Mouse (Mus musculus) liver, embryonic 11.5 days (tissue): ENCODE results near the gene Tmem104. TPM values are rescaled to one million over a fixed set of nuclear protein-coding genes. Genes with fewer than 3 reads are reported as not detected.

Experiments used
- ATAC-seq: fragments of 200-750 bp; cut with Nextera tagmentation; replicated peaks from 2 replicates; pipeline ENCODE4 v1.8.0; 2017; ENCODE audit warnings: moderate number of reproducible peaks, mild to moderate bottlenecking, moderate TSS enrichment, moderate library complexity; ENCODE audit not compliant: low FRiP score
- DNase-seq: peaks from one replicate; pipeline ENCODE4 v3.0.0-alpha.2; 2017; ENCODE audit warnings: low spot score
- H3K27ac ChIP-seq: fragments of 300-500 bp; sonication (generic); 2 replicates; pipeline ENCODE4 v1.5.1; 2014; ENCODE audit warnings: mild to moderate bottlenecking, low read depth, low read length, control low read depth
- H3K27me3 ChIP-seq: fragments of 300-500 bp; sonication (generic); replicated peaks from 2 replicates; pipeline ENCODE4 v1.6.1; 2014; ENCODE audit warnings: low read length, mixed read lengths; ENCODE audit not compliant: control insufficient read depth, insufficient read depth
- H3K36me3 ChIP-seq: fragments of 300-500 bp; sonication (generic); 2 replicates; pipeline ENCODE4 v1.6.1; 2014; ENCODE audit warnings: mild to moderate bottlenecking, low read length, moderate library complexity, mixed read lengths; ENCODE audit not compliant: control insufficient read depth, insufficient read depth
- H3K4me1 ChIP-seq: fragments of 300-500 bp; sonication (generic); replicated peaks from 2 replicates; pipeline ENCODE4 v1.6.1; 2014; ENCODE audit warnings: low read length, mixed read lengths; ENCODE audit not compliant: control insufficient read depth, insufficient read depth
- H3K4me2 ChIP-seq: fragments of 300-500 bp; sonication (generic); 2 replicates; pipeline ENCODE4 v1.6.1; 2014; ENCODE audit warnings: mild to moderate bottlenecking, control low read depth, moderate library complexity
- H3K4me3 ChIP-seq: fragments of 300-500 bp; sonication (generic); 2 replicates; pipeline ENCODE4 v1.5.1; 2014; ENCODE audit warnings: low read depth, low read length, control low read depth
- H3K9ac ChIP-seq: fragments of 300-500 bp; sonication (generic); 2 replicates; pipeline ENCODE4 v1.6.1; 2014; ENCODE audit warnings: low read depth, low read length, control low read depth
- H3K9me3 ChIP-seq: fragments of 300-500 bp; sonication (generic); 2 replicates; pipeline ENCODE4 v1.6.1; 2016; ENCODE audit warnings: low read length, inconsistent platforms, mixed read lengths; ENCODE audit not compliant: control insufficient read depth
- WGBS: fragments of 180-500 bp; shearing (Covaris S2); extraction: QIAGEN DNeasy Blood & Tissue Kit; methylation state at CpG from one replicate; pipeline ENCODE4 v1.1.7; 2014; 5-methylcytosine and 5-hydroxymethylcytosine counted together
- polyA plus RNA-seq: library from polyadenylated mRNA; unstranded; fragments of >200 nt; fragmentation: Nextera tagmentation; extraction: Ambion mirVana; gene quantifications from 2 replicates; pipeline ENCODE4 v1.2.1, GENCODE M21; 2014

The Tmem104 gene
- polyA plus RNA-seq, 1 experiment from 2014 or later, result 10.8 TPM

DNA sequence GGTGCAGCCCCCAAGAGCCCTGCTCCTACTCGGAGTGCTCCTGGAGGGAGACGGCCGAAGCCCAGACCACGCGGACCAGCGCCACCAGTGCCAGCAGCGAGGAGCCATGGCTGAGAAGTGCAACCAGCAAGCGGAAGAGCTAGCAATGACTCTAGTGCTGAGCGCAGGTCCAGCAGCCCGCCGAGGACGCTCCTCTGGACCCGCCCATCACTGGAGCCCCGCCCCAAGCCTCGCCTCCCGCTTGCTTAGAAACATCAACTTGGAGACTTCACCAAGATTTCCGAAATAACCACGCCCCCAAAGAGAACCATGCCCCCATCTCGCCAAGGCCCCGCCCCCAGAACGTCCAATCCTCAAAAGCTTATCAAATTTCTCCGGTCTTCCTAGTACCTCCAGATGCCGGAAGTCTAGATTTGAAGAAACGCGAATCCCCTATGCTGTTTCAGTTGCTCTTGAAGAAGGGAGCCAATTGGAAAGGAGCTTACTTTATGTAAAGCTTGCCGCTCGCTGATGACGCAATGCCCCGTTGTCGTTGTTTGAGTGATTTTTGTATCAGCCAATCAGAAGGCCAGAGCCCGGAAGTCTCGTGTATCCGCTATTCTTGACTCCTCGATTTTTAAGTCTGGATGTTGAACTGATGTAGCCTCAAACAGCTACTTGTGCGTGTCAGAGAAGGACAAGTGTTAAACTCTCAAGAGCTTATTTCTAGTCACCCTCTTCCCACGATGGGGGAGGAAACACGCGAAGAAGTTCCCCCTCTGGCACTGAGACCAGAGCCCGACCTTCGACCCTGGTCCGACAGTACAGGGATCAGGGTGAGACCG, 89.7 kb downstream of the Tmem104 start, which contains the start of gene Fdxr:
Gene Fdxr, minus strand, starts transcription at position 271 of the 824 bp plus-strand sequence.
- H3K36me3 ChIP-seq, result no peaks in the 10 kb centered on the region
- peak within 1 kb of the TSS; percentile 80 for H3K9ac ChIP-seq
- peak within 1 kb of the TSS; percentile 74 for H3K4me3 ChIP-seq
- H3K4me2 ChIP-seq, result peak within 1 kb of the TSS; percentile 94
- peak; percentile 98 for DNase-seq
- whole genome bisulfite sequencing, result under 1% methylated on average over 42 of the region's 42 CpGs
- peak within 1 kb of the TSS; percentile 82 for H3K27ac ChIP-seq
- peaks cover 30% of the 10 kb centered on the region for H3K4me1 ChIP-seq
- peak; percentile 95 for ATAC-seq
- no peaks in the 10 kb centered on the region for H3K9me3 ChIP-seq
- H3K27me3 ChIP-seq, result no peaks in the 10 kb centered on the region

DNA sequence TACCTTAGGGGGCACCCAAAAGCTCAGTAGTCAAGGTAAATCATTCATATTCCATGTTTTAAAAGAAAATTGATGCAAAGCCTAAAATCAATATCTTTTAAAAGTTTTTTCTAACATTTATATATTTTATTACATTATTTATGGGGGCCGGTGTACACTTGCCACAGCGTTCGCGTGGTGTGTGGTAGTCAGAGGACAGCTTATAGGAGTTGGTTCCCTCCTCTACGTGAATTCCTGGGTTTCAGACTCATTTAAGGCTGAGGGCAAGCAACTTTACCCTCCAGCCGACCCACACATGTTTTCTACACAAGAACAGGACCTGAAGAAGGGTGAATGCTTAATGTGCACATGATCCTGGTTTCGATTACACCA, 90.3 kb downstream of the Tmem104 start:
- DNase-seq (no peak), ATAC-seq (no peak)
- Histone ChIP-seq H3K4me2 (peak overlapping the region; percentile 82), H3K4me1 (peaks cover 34% of the 10 kb centered on the region), H3K4me3 (peak overlapping the region; percentile 74), H3K27ac (peak overlapping the region; percentile 77), H3K36me3 (no peaks in the 10 kb centered on the region), H3K9ac (peak overlapping the region; percentile 67), H3K27me3 (no peaks in the 10 kb centered on the region), H3K9me3 (no peaks in the 10 kb centered on the region)
- 16% methylated on average over 7 of the region's 7 CpGs for WGBS

DNA sequence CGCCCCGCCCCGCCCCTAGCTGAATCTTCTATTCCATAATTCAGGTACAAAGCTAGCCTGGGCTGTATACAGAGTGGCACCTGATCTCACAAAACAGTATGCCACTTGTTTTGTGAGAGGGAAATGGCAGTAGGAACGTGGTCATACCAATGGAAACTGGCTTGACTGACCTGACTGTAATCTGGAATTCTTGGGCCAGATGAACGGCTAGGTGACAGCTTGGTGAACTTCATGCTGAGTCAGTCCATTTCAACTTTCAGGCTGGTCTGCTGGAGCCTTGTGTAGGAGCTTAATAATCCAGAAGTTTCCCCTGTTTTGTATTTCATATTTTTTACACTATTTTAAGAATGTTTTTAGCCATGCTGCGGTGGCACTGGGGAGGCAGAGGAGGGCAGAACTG, 90.9 kb downstream of the Tmem104 start:
- WGBS, result 70% methylated on average over 6 of the region's 6 CpGs

DNA sequence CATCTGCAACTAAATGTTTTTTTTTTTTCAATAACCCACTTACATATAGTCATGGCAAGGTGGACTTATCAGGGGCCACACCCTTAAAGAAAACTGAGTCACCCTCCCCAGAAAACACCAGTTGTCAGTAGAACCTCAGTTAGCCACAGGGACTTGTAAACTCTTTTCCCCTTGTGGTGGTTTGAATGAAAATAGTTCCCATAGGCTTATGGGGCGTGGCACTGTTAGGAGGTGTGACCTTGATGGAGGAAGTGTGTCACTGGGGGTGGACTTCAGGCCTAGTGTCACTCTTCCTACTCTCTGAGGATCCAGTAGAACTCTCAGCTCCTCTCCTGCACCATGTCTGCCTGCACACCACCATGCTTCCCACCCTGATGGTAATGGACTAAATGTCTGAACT, 92.4 kb downstream of the Tmem104 start:
- DNase-seq (no peak), ATAC-seq (no peak)
- Histone ChIP-seq H3K27ac (peak overlapping the region; percentile 9; the same call in 1 of the 2 replicates), H3K36me3 (no peaks in the 10 kb centered on the region), H3K4me2 (no peak overlapping the region), H3K4me3 (no peak overlapping the region), H3K4me1 (peaks cover 26% of the 10 kb centered on the region), H3K27me3 (no peaks in the 10 kb centered on the region), H3K9ac (no peak overlapping the region), H3K9me3 (no peaks in the 10 kb centered on the region)
- WGBS, result 45% methylated on average over 1 of the region's 1 CpGs

More for the DNA sequence above, 90.9 kb downstream of the Tmem104 start:
- peak overlapping the region; percentile 82 for H3K4me2 ChIP-seq
- H3K27me3 ChIP-seq, result no peaks in the 10 kb centered on the region
- H3K4me1 ChIP-seq, result peaks cover 34% of the 10 kb centered on the region
- no peak for DNase-seq
- ATAC-seq, result no peak
- no peaks in the 10 kb centered on the region for H3K36me3 ChIP-seq
- H3K27ac ChIP-seq, result peak overlapping the region; percentile 77
- H3K4me3 ChIP-seq, result peak overlapping the region; percentile 74
- no peaks in the 10 kb centered on the region for H3K9me3 ChIP-seq
- H3K9ac ChIP-seq, result peak overlapping the region; percentile 67

DNA sequence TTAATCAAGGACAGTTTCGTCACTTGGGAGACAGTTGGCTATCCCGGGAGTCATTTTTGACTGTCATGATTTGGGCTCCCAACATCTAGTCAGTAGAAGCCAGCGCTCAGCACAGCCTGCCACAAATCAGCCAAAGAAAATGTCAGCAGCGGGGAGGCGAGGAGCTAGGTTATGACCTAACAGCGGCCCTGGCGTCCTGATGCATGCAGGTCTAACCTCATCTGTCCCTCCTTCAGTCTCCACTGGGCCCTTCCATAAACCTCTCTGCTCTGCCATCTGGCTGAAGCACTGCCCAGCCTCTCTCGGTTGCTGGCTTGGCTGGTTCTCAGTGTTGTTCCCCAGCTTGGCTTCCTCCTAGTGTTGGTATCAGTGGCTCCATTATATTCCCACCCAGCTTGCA, 95.0 kb downstream of the Tmem104 start:
- WGBS, result 71% methylated on average over 8 of the region's 8 CpGs

DNA sequence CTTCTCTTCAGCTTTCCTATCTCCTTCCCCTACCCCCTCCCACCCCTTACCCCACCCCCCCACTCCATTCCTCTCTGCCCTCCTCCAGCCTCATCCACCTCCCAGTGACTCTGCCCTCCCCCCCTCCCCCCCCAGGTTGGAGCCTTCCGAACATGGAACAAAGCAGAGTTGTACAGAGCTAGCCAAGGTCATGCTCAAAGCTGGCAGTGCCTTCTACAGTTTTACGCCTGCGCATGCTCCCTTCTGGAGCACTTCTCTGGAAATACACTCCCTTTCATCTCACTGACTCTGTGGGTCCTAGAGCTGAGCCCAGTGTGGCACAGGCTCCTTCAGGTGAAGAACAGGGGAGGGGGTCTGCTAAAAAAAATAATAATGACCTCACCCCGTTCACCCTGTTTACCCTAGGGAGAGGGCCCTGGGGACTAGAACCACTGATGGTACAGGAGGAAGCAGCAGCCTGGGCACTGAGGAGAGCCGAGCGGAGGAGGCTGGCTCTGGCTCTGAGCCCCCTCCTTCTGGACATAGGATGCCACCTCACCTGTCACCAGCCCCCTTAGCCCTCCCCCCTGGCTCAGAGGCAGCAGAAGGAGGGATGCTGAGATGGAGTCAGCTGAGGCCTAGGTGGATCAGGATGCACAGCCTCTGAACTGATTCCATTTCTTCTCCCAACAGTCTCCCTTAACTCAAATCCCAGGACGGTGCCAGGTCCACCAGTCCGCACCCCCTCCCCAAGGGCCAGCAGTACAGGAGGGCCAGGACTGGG, 95.6 kb downstream of the Tmem104 start:
- H3K4me2 ChIP-seq, result no peak overlapping the region
- H3K27me3 ChIP-seq, result no peaks in the 10 kb centered on the region
- no peak overlapping the region for H3K4me3 ChIP-seq
- no peaks in the 10 kb centered on the region for H3K9me3 ChIP-seq
- no peak overlapping the region for H3K9ac ChIP-seq
- peaks cover 12% of the 10 kb centered on the region for H3K4me1 ChIP-seq
- no peak overlapping the region for H3K27ac ChIP-seq
- H3K36me3 ChIP-seq, result no peaks in the 10 kb centered on the region
- DNase-seq, result no peak
- WGBS, result 84% methylated on average over 8 of the region's 8 CpGs
- ATAC-seq, result no peak

More for the DNA sequence above, 95.0 kb downstream of the Tmem104 start:
- H3K9me3 ChIP-seq, result no peaks in the 10 kb centered on the region
- no peak overlapping the region for H3K4me3 ChIP-seq
- ATAC-seq (no peak), DNase-seq (no peak)
- H3K4me2 ChIP-seq, result no peak overlapping the region
- H3K4me1 ChIP-seq, result peaks cover 14% of the 10 kb centered on the region
- H3K27ac ChIP-seq, result no peak overlapping the region
- H3K36me3 ChIP-seq, result no peaks in the 10 kb centered on the region
- H3K27me3 ChIP-seq, result no peaks in the 10 kb centered on the region
- H3K9ac ChIP-seq, result no peak overlapping the region

DNA sequence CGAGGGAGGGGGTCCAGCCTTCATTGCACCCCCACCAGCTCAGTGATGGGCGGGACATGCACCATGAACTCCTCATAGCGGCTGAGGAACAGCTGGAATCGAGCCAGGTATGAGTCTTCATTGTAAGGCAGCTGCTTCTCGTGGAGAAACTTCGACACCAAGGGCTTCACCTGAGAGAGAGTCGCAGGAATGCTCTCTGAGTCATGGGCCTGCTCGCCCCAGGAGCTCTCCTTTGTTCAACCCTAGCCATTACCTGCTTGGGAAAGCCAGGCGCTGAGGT, 96.1 kb downstream of the Tmem104 start:
- no peaks in the 10 kb centered on the region for H3K9me3 ChIP-seq
- DNase-seq (no peak), ATAC-seq (no peak)
- no peaks in the 10 kb centered on the region for H3K27me3 ChIP-seq
- H3K27ac ChIP-seq, result no peak overlapping the region
- H3K36me3 ChIP-seq, result no peaks in the 10 kb centered on the region
- peaks cover 7% of the 10 kb centered on the region for H3K4me1 ChIP-seq
- H3K9ac ChIP-seq, result no peak overlapping the region
- 74% methylated on average over 9 of the region's 9 CpGs for WGBS
- no peak overlapping the region for H3K4me2 ChIP-seq
- H3K4me3 ChIP-seq, result no peak overlapping the region

DNA sequence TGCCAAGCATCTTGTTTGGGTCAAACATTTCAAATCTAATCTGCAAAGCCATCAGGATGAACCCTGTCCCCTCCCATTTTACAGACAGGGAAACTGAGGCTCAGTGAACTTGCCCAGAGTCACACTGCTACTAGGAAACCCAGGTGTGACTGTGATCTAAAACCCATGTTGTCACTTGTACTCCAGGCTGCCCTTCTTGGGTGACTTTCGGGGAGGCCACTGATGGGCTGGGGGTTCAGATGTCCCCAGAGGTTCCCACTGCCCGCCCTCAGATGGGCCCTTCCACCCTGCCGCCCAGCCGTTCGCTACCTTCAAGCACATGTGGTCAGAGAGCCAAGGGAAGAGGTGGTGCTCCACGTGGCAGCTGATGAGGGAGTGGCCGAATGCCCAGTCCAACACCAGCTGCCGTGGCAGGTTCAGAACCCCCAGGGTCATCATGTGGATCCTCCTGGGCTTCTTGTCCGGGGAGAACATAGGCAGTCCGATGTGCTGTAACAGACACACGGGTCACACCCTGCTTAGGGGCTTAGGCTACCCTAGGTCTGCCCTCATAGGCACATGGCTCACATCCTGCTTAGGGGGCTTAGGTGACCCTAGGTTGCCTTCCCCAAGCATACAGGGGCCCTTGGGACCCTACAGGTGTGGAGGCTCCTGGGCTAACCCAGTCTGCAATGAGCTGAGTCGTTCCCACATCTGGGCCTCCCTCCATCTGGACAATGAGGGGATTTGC, 96.8 kb downstream of the Tmem104 start:
- ATAC-seq, result no peak
- no peaks in the 10 kb centered on the region for H3K9me3 ChIP-seq
- DNase-seq, result no peak
- no peaks in the 10 kb centered on the region for H3K27me3 ChIP-seq
- H3K4me1 ChIP-seq, result peaks cover 7% of the 10 kb centered on the region; the same call in 1 of the 2 replicates
- no peak overlapping the region for H3K4me3 ChIP-seq
- H3K9ac ChIP-seq, result no peak overlapping the region
- no peaks in the 10 kb centered on the region for H3K36me3 ChIP-seq
- H3K4me2 ChIP-seq, result no peak overlapping the region
- WGBS, result 88% methylated on average over 12 of the region's 12 CpGs
- H3K27ac ChIP-seq, result no peak overlapping the region
